ENCODE assay signal across 8 mouse cellular contexts in genomic region chr2:32757056-32757845, GRCm38 (mm10). TPM values are rescaled to one million over a fixed set of nuclear protein-coding genes. Genes with fewer than 3 reads are reported as not detected.
DNase-seq lines count a peak whose midpoint lies in the region; ATAC-seq and TF ChIP-seq lines count a peak whose summit lies in the region.

Gene Tor2a, plus strand, starts transcription at chr2:32757234.

- peak within 1 kb of the TSS; percentile 94 for H3K9ac ChIP-seq in forebrain, embryonic 16.5 days (replicated peaks; ENCODE audit: low read depth, low read length)
- H3K9ac ChIP-seq in lung, embryonic 14.5 days = peak within 1 kb of the TSS; percentile 79

- H3K4me1 ChIP-seq in G1E (ENCODE audit: insufficient read depth, low read depth, low read length) = peaks cover 12% of the 10 kb centered on the region
- H3K4me1 ChIP-seq in forebrain, embryonic 16.5 days (replicated peaks; ENCODE audit: control insufficient read depth, insufficient read depth, low read length) = peaks cover 17% of the 10 kb centered on the region
- H3K4me1 ChIP-seq in lung, embryonic 14.5 days (ENCODE audit: insufficient read depth) = no peaks in the 10 kb centered on the region
- H3K4me1 ChIP-seq in olfactory bulb, adult 2 months (ENCODE audit: control insufficient read depth, insufficient read depth, low read length) = peaks cover 7% of the 10 kb centered on the region
- H3K4me1 ChIP-seq in thymus, adult 2 months (replicated peaks; ENCODE audit: control insufficient read depth, insufficient read depth, low read length) = no peaks in the 10 kb centered on the region

- H3K27me3 ChIP-seq in G1E (ENCODE audit: insufficient read depth, low read length) = peaks cover 21% of the 10 kb centered on the region
- no peaks in the 10 kb centered on the region for H3K27me3 ChIP-seq in forebrain, embryonic 16.5 days (replicated peaks; ENCODE audit: control insufficient read depth, insufficient read depth, low read length)
- H3K27me3 ChIP-seq in lung, embryonic 14.5 days (ENCODE audit: insufficient read depth, low read length) = no peaks in the 10 kb centered on the region
- H3K27me3 ChIP-seq in thymus, adult 2 months (ENCODE audit: control insufficient read depth, insufficient read depth, low read length) = no peaks in the 10 kb centered on the region

- H3K4me2 ChIP-seq in forebrain, embryonic 16.5 days (ENCODE audit: low read length) = peak within 1 kb of the TSS; percentile 54
- peak within 1 kb of the TSS; percentile 69 for H3K4me2 ChIP-seq in lung, embryonic 14.5 days

- under 1% methylated on average over 66 of the region's 66 CpGs for WGBS in forebrain, embryonic 16.5 days
- under 1% methylated on average over 66 of the region's 66 CpGs for WGBS in lung, embryonic 14.5 days
- WGBS in olfactory bulb, adult 2 months = under 1% methylated on average over 66 of the region's 66 CpGs
- under 1% methylated on average over 66 of the region's 66 CpGs for WGBS in thymus, adult 2 months

- peak; percentile 71 for TF ChIP-seq CTCF in G1E (IDR thresholded peaks at IDR 0.05; ENCODE audit: low read depth, low read length)
- TF ChIP-seq CTCF in layer of hippocampus, adult 2 months (conservative IDR thresholded peaks at IDR 0.05) = peak; percentile 88
- TF ChIP-seq CTCF in lung, embryonic 14.5 days (IDR thresholded peaks at IDR 0.05; ENCODE audit: low read depth) = peak; percentile 95
- TF ChIP-seq CTCF in olfactory bulb, adult 2 months (IDR thresholded peaks at IDR 0.05; ENCODE audit: insufficient read depth, low read depth, low read length) = peak; percentile 93
- peak; percentile 93 for TF ChIP-seq CTCF in thymus, adult 2 months (IDR thresholded peaks at IDR 0.05; ENCODE audit: borderline replicate concordance, control insufficient read depth, extremely low read depth, insufficient read depth, low read length, poor library complexity)

- intact Hi-C loops in heart, postnatal 36 days (cut with DNase I) = loop anchor here (1.0 to 5.0 kb wide), 2 partner anchors 44 to 125 kb away; partner anchors contain the start of gene Cdk9

- H3K27ac ChIP-seq in forebrain, embryonic 16.5 days (ENCODE audit: low read length) = peak within 1 kb of the TSS; percentile 90
- peak within 1 kb of the TSS; percentile 96 for H3K27ac ChIP-seq in layer of hippocampus, adult 2 months
- H3K27ac ChIP-seq in lung, embryonic 14.5 days (ENCODE audit: low read depth) = peak within 1 kb of the TSS; percentile 85
- peak within 1 kb of the TSS; percentile 93 for H3K27ac ChIP-seq in olfactory bulb, adult 2 months (ENCODE audit: insufficient read depth, low read depth, low read length)
- H3K27ac ChIP-seq in thymus, adult 2 months (ENCODE audit: control insufficient read depth, insufficient read depth, low read length) = 0 out of 2 replicates have a peak within 1 kb of the TSS, but pooled peaks have one; percentile 10

- TF ChIP-seq POLR2A in olfactory bulb, adult 2 months (IDR thresholded peaks at IDR 0.05; ENCODE audit: insufficient read depth, low read depth, low read length) = peak; percentile 66
- peak; percentile 70; the same call in 1 of the 2 replicates for TF ChIP-seq POLR2A in thymus, adult 2 months (IDR thresholded peaks at IDR 0.05; ENCODE audit: control insufficient read depth, extremely low read depth, insufficient read depth, low read length, poor library complexity)

- peaks cover 40% of the 10 kb centered on the region for H3K36me3 ChIP-seq in G1E (replicated peaks)
- H3K36me3 ChIP-seq in forebrain, embryonic 16.5 days (ENCODE audit: control insufficient read depth, insufficient read depth) = peaks cover 10% of the 10 kb centered on the region
- peaks cover 45% of the 10 kb centered on the region for H3K36me3 ChIP-seq in lung, embryonic 14.5 days (ENCODE audit: insufficient read depth)
- peaks cover 26% of the 10 kb centered on the region for H3K36me3 ChIP-seq in thymus, adult 2 months (ENCODE audit: control insufficient read depth, insufficient read depth, low read length)

- H3K9me3 ChIP-seq in G1E (replicated peaks) = no peaks in the 10 kb centered on the region
- H3K9me3 ChIP-seq in forebrain, embryonic 16.5 days (ENCODE audit: control insufficient read depth, low read length) = no peaks in the 10 kb centered on the region
- no peaks in the 10 kb centered on the region for H3K9me3 ChIP-seq in lung, embryonic 14.5 days (ENCODE audit: low read depth, low read length)

- peak; percentile 96 for ATAC-seq in G1E (ENCODE audit: extremely low read depth, insufficient number of reproducible peaks, low FRiP score, poor library complexity, severe bottlenecking)
- ATAC-seq in forebrain, embryonic 16.5 days = peak; percentile 97
- peak; percentile 96 for ATAC-seq in lung, embryonic 14.5 days (ENCODE audit: insufficient read depth)

- DNase-seq in G1E (ENCODE audit: low spot score) = peak; percentile 91
- DNase-seq in cerebellum, adult 18-20 months = peak; percentile 96 to 98
- peak; percentile 95 to 96 for DNase-seq in heart, postnatal 36 days
- DNase-seq in layer of hippocampus, adult 2 months (ENCODE audit: low spot score in 2 of 2) = peak; percentile 97 to 98
- DNase-seq in lung, embryonic 14.5 days = peak; percentile 99
- DNase-seq in thymus, adult 2 months = peak; percentile 99

- H3K4me3 ChIP-seq in G1E (ENCODE audit: low read depth, low read length) = peak within 1 kb of the TSS; percentile 79
- peak within 1 kb of the TSS; percentile 79 for H3K4me3 ChIP-seq in forebrain, embryonic 16.5 days (replicated peaks; ENCODE audit: low read length)
- peak within 1 kb of the TSS; percentile 72 for H3K4me3 ChIP-seq in layer of hippocampus, adult 2 months
- H3K4me3 ChIP-seq in lung, embryonic 14.5 days (ENCODE audit: low read depth, low read length) = peak within 1 kb of the TSS; percentile 70
- H3K4me3 ChIP-seq in olfactory bulb, adult 2 months (ENCODE audit: insufficient read depth, low read depth, low read length) = peak within 1 kb of the TSS; percentile 94
- peak within 1 kb of the TSS; percentile 72 for H3K4me3 ChIP-seq in thymus, adult 2 months (ENCODE audit: control insufficient read depth, insufficient read depth, low read length)

RNA-seq across cellular contexts. Expression of gene Tor2a, which starts in this region (rescaled TPM):
- total RNA-seq in G1E (2014; fragmentation: Nextera tagmentation) = 9.0 and 9.7 TPM in 2 replicates
- 14.0 and 17.7 TPM in 2 replicates for total RNA-seq in G1E (2017)
- polyA plus RNA-seq in G1E (2012) = 28.2 and 30.1 TPM in 2 replicates
- 62.1 and 65.4 TPM in 2 replicates for polyA plus RNA-seq in forebrain, embryonic 16.5 days (2015; fragmentation: Nextera tagmentation; extraction: Ambion mirVana)
- total RNA-seq in heart, postnatal 36 days (2021) = 1 to 10 TPM; 6.8 to 9.6 TPM
- total RNA-seq in layer of hippocampus, adult 2 months (2021) = 10 to 100 TPM; 30.3 to 32.3 TPM
- 66.2 and 71.0 TPM in 2 replicates for polyA plus RNA-seq in lung, embryonic 14.5 days (2014; fragmentation: Nextera tagmentation; extraction: Ambion mirVana)
- not detected in 2 replicates for polyA plus RNA-seq in olfactory bulb, adult 2 months (2012; ENCODE audit: insufficient read depth, insufficient read length, low replicate concordance, missing spikeins)
- polyA plus RNA-seq in thymus, adult 2 months (2012; rRNA removed) = 169 and 171 TPM in 2 replicates

Comparison
In these comparisons a context has a peak if more than half of its experiments do, and no peak if none do; other contexts are left out.
1. Peak in every context shown above with its lines: DNase-seq, ATAC-seq, H3K4me3 ChIP-seq and H3K27ac ChIP-seq.
2. RNA of gene Tor2a (polyA plus RNA-seq): 169 to 171 TPM in thymus, adult 2 months, 66.2 to 71.0 TPM in lung, embryonic 14.5 days, 62.1 to 65.4 TPM in forebrain, embryonic 16.5 days and 28.2 to 30.1 TPM in G1E; not detected in olfactory bulb, adult 2 months; every median in the first group is over 10 times any median in the second.
3. H3K27ac ChIP-seq: peak in every context shown above with its lines; median percentile 96 in layer of hippocampus, adult 2 months; 93 in olfactory bulb, adult 2 months; 90 in forebrain, embryonic 16.5 days; 85 in lung, embryonic 14.5 days; 10 in thymus, adult 2 months.